Mouse (Mus musculus): ENCODE data around the gene Xylt1.

The Xylt1 gene

DNA sequence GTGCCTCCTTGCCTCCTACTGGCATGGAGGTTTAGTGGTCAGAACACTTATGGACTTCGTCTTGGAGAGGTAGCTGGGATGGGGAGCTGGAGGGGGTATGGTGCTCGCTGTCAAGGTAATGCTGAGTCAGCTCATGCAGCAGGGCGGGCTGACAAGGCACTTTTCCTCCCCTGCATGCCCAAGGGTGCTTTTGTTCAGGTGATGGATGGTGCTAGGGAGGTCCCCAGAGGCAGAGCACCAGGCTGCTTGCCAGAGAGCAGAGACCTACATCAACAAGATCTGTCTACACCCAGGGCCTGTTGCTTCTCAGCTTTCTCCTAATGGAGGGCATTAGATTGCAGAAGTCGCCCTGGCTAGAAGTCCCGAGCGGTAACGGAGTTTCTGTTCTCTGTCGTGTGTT is 127.3 kb downstream of the Xylt1 start:
- DNase-seq (ENCODE audit: extremely low read depth, low read depth, low spot score) = no peak

DNA sequence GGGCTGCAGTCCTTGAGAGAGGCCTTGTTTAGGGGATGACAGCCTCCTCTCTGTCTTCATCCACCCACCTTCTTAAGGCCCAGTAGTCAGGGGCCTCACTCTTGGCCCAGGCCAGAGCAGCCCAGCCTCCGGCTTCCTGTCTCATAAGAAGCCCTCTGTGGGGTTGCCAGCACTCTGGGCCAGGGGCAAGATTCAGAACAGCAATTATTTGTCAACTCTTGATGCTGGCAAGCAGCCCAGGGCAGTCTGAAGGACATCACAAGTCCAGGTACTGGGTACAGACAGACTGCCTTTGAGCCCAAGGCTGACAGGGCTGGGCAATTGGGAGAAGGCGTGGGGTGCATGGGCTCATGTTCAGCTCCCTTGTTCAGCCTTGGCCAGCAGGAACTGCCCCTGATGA is 129.3 kb downstream of the Xylt1 start:
- DNase-seq (ENCODE audit: extremely low read depth, low read depth, low spot score) = no peak

DNA sequence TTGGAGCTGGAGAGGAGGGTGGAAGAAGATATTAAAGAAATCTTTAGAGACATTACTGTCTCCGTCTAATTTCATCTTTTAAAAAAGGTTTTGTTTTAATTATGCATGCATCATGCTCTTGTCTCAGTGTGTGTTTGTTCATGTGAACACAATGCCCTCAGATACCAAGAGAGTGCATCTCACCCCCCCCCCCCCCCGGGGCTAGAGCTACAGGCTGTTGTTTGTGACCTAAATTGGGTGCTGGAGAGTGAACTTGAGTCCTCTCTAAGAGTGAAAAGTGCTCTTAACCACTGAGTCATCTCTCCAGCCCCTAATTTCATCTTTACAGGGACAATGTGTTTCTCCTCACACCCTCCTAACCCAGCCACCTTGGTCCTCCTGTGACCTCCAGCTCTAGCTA is 131.5 kb downstream of the Xylt1 start:
- no peak for DNase-seq (ENCODE audit: extremely low read depth, low read depth, low spot score)

DNA sequence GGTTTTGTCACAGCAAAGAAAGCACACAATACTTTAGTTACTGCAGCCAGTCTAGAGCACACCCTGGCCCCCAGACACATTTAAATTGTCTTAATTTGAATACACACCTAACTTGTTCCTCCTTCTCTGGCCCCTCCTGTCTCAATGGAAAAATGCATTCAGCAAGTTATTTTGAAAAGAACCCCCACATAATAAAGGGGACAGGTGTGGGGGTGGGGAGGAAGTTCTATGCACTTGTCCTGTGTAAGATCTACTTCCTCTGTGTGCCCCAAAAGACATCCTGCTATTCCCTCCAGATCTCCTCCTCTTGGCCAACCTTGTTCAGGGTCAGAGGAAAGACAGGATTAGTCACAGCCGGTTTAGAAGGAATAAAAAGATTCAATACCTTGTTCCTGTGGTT is 135.0 kb downstream of the Xylt1 start:
- no peak for DNase-seq (ENCODE audit: extremely low read depth, low read depth, low spot score)

DNA sequence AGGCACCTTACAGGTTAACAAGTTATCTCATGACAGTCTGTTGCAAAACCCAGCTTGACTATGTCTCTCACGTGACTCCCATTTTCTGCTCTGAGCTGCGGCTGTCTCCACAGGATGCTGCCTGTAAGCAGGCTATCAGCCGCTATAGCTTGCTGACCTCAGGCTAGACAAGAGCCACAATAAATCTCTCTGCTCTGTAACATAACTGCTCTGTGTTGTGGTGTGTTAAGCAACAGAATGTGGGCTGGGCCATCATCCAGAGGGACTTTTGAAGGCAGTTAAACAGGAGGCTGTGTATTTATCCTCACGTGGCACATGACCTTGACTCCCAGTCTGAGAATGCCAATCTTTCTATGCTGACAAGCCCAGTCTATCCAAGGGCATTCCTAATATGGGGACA is 136.1 kb downstream of the Xylt1 start:
- DNase-seq (ENCODE audit: extremely low read depth, low read depth, low spot score) = peak; percentile 80

DNA sequence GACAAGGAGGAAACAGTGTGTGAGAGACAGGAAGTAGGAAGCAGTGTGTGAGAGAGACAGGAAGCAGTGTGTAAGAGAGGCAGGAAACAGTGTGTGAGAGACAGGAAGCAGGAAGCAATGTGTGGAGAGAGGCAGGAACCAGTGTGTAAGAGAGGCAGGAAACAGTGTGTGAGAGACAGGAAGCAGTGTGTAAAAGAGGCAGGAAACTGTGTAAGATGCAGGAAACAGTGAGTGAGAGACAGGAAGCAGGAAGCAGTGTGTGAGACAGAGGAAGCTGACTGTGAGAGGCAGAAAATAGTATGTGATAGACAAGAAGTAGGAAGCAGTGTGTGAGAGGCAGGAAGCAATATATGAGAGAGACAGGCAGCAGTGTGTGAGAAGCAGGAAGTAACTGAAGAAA is 140.6 kb downstream of the Xylt1 start:
- DNase-seq (ENCODE audit: extremely low read depth, low read depth, low spot score) = no peak

- no peak for DNase-seq (ENCODE audit: extremely low read depth, low read depth, low spot score)
Measured at GRCm38 (mm10) chr7:117522092-117522635, 141.4 kb downstream of the Xylt1 start.

DNA sequence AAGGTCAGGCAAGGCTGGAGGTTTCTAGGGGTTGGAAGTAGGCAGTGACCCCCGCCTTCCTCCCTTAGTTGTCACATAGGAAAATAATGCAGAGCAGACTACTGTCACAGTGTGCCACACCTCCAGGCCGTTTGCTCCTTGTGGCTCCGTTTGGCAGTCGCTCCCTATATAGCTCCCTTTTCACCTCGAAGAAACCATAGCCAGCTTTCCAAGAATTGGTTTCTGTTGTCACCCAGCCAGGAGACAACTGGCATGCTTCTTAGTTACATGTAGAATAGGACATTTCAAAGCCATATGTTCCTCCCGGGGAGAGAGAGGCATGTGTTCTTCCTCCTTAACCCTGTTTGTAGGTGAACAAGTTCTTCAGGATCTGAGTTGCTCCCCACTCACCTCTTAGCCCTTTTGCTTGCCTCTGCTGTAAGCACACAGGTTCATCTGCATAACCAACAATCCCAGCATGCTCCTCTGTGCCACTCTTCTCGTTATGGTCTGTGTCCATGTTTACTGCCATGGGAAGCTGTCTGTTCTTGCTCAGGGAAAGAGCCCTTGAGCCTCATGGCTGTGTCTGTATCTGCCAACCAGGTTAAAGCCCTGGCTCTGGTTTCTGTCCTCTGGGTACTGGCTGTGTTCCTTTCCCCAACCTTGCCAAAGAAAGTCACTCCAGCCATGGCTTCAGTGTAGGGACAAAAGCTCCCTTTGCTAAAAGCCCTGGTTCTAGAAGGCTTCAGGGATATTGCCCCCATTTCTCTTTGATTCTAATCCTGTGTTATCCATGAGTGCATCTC is 143.8 kb downstream of the Xylt1 start:
- DNase-seq (ENCODE audit: extremely low read depth, low read depth, low spot score) = peak; percentile 84

- no peak for DNase-seq (ENCODE audit: extremely low read depth, low read depth, low spot score)
Measured at GRCm38 (mm10) chr7:117525678-117526077, 144.9 kb downstream of the Xylt1 start.

GRCm38 (mm10) chr7:117526570-117526969 is 145.8 kb downstream of the Xylt1 start:
- no peak for DNase-seq (ENCODE audit: extremely low read depth, low read depth, low spot score)

- no peak for DNase-seq (ENCODE audit: extremely low read depth, low read depth, low spot score)
Measured at GRCm38 (mm10) chr7:117529787-117530655, 149.2 kb downstream of the Xylt1 start.

DNA sequence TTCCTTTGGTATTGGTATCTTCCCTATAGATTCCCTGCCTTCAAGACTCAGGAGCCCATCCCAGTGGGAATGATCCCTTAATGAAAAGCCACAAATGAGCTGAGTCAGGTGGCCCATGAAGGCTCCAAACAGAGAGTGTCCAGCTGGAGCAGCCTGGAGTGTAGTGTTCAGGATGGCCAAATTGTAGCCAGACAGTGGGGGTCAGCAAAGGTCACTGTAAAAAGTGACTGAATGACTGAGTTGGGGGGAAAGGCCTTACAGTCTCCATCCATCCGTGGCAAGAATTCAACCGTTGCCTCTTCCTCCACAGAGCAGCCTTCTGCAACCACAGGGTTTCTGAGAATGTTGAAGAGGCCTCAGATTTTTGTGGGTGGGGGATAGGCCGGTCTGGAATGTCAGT is 151.9 kb downstream of the Xylt1 start:
- no peak for DNase-seq (ENCODE audit: extremely low read depth, low read depth, low spot score)

GRCm38 (mm10) chr7:117533164-117533563 is 152.4 kb downstream of the Xylt1 start:
- DNase-seq (ENCODE audit: extremely low read depth, low read depth, low spot score) = no peak

GRCm38 (mm10) chr7:117539931-117540330 is 159.2 kb downstream of the Xylt1 start:
- no peak for DNase-seq (ENCODE audit: extremely low read depth, low read depth, low spot score)

DNA sequence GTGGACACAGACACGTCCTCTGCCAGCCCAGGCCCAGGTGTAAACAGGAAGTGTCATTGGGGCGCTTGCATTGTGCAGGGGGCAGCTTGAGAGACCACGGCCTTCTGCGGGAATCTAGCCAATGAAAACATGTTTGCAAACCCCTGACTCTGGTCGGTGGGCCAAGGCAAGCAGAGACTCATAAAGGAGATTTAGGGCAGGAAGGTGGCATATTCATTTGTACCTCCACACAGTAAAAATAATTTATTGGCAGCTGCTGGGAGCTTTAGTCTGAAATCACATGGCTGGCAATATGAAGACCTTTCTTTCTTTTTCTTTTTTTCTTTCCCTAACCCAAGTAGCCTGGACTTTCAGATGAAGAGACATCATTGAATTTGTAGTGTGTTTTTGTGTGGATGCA is 159.6 kb downstream of the Xylt1 start:
- no peak for DNase-seq (ENCODE audit: extremely low read depth, low read depth, low spot score)

DNA sequence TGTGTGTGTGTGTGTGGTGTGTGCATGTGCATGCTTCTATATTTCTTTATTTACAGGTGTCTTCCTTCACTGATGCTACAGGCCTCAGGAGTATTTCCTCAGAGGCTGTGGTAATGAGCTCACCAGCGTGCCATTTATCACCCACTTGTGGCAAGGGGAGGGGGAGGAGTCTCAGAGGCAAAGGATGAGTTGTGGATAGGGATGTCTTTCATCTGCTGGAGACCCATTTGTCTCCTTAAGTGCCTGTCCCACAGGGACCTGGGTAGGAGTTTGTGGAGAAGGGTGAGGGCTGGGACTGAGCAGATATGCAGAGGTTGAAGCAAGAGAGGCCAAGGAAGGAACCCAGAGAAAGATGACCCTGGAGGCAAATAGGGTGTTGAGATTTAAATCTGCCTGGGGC is 160.3 kb downstream of the Xylt1 start:
- no peak for DNase-seq (ENCODE audit: extremely low read depth, low read depth, low spot score)

- peak; percentile 74 for DNase-seq (ENCODE audit: extremely low read depth, low read depth, low spot score)
Measured at GRCm38 (mm10) chr7:117541681-117542080, 160.9 kb downstream of the Xylt1 start.

DNA sequence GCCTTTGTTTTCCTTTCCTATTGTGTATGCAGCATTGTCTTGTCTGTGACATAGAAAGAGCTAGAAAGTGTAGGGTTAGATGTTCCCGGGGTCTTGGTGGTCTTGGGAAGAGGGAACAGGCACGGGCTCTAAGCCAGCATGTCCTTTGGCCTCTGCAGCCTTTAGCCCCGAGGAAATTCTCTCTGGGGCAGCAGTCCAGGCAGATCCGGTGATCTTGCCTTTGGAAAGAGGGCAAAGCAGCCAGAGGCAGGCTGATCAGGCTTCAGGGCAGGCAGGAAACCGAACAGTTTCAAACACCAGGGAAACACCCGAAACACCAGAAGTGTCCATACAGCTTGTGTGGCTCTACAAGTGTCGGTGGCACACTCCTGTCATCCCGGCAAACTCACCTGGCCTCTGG is 162.3 kb downstream of the Xylt1 start:
- no peak for DNase-seq (ENCODE audit: extremely low read depth, low read depth, low spot score)

- DNase-seq (ENCODE audit: extremely low read depth, low read depth, low spot score) = no peak
Measured at GRCm38 (mm10) chr7:117544126-117544525, 163.3 kb downstream of the Xylt1 start.

DNA sequence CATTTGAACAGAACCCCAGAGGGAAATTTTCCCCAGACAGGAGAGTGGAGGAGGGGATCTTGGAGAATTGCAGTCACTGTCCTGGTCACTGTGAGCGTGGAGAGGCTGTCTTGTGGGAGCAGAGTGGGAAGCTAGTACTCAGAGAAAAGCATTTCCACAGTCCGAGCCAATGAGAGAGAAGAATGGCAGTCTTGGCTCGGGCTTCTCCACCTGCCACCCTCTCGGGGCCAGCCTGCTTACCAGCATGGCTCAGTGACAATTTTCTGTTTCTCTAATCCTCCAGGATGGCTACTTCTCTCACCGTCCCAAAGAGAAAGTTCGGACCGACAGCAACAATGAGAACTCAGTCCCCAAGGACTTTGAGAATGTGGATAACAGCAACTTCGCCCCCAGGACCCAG is 167.5 kb downstream of the Xylt1 start:
- DNase-seq (ENCODE audit: extremely low read depth, low read depth, low spot score) = no peak

GRCm38 (mm10) chr7:117550916-117551549 is 170.3 kb downstream of the Xylt1 start:
- no peak for DNase-seq (ENCODE audit: extremely low read depth, low read depth, low spot score)

All from fat pad, adult 2 months (tissue).